ENCODE assay signal across 8 mouse cellular contexts in genomic region chr11:71749671-71750070, GRCm38 (mm10). TPM values are rescaled to one million over a fixed set of nuclear protein-coding genes. Genes with fewer than 3 reads are reported as not detected.
DNase-seq lines count a peak whose midpoint lies in the region; ATAC-seq lines count a peak whose summit lies in the region.

TSS of gene Wscd1 (plus strand) at chr11:71749920.

- ATAC-seq in heart, embryonic 12.5 days (ENCODE audit: insufficient number of reproducible peaks, low FRiP score) = no peak
- ATAC-seq in forebrain, embryonic 12.5 days (ENCODE audit: low FRiP score) = no peak

- H3K4me3 ChIP-seq in heart, embryonic 12.5 days = peak within 1 kb of the TSS; percentile 57
- H3K4me3 ChIP-seq in forebrain, embryonic 12.5 days (replicated peaks) = peak within 1 kb of the TSS; percentile 85

- peak within 1 kb of the TSS; percentile 97 for H3K4me2 ChIP-seq in heart, embryonic 12.5 days
- H3K4me2 ChIP-seq in forebrain, embryonic 12.5 days = peak within 1 kb of the TSS; percentile 89

- H3K9ac ChIP-seq in heart, embryonic 12.5 days = peak within 1 kb of the TSS; percentile 70; the same call in 1 of the 2 replicates
- peak within 1 kb of the TSS; percentile 91 for H3K9ac ChIP-seq in forebrain, embryonic 12.5 days

- no peaks in the 10 kb centered on the region for H3K9me3 ChIP-seq in heart, embryonic 12.5 days (replicated peaks)
- H3K9me3 ChIP-seq in forebrain, embryonic 12.5 days = no peaks in the 10 kb centered on the region

- DNase-seq in heart, postnatal 25 days (ENCODE audit: low spot score) = no peak
- peak; percentile 80 for DNase-seq in brain, adult 2 months (ENCODE audit: low read depth, low spot score)
- peak; percentile 24 to 38 for DNase-seq in kidney, postnatal 25 days
- peak; percentile 10 for DNase-seq in lung, postnatal 25 days (ENCODE audit: low spot score)
- DNase-seq in thymus, postnatal 4 days = peak; percentile 76
- DNase-seq in spleen, postnatal 36 days (ENCODE audit: low spot score in 2 of 2) = no peak

- H3K27me3 ChIP-seq in heart, embryonic 12.5 days (replicated peaks) = peaks cover 44% of the 10 kb centered on the region
- H3K27me3 ChIP-seq in forebrain, embryonic 12.5 days = no peaks in the 10 kb centered on the region

- WGBS in heart, embryonic 12.5 days = 25% methylated on average over 5 of the region's 5 CpGs
- 2% methylated on average over 5 of the region's 5 CpGs for WGBS in forebrain, embryonic 12.5 days

- no peak within 1 kb of the TSS for H3K27ac ChIP-seq in heart, embryonic 12.5 days (ENCODE audit: poor library complexity, severe bottlenecking)
- H3K27ac ChIP-seq in forebrain, embryonic 12.5 days = peak within 1 kb of the TSS; percentile 78

- peaks cover 8% of the 10 kb centered on the region; the same call in 1 of the 2 replicates for H3K4me1 ChIP-seq in heart, embryonic 12.5 days (replicated peaks)
- H3K4me1 ChIP-seq in forebrain, embryonic 12.5 days = peaks cover 42% of the 10 kb centered on the region

- intact Hi-C loops in heart, postnatal 25 days (cut with DNase I) = loop anchor here (2.0 to 10.0 kb wide), 4 partner anchors 25 to 302 kb away; no protein-coding TSS in a partner anchor

- H3K36me3 ChIP-seq in heart, embryonic 12.5 days = no peaks in the 10 kb centered on the region
- H3K36me3 ChIP-seq in forebrain, embryonic 12.5 days (replicated peaks) = no peaks in the 10 kb centered on the region

RNA-seq across cellular contexts. Expression of gene Wscd1, which starts in this region (rescaled TPM):
- 3.1 and 4.2 TPM in 2 replicates for polyA plus RNA-seq in heart, embryonic 12.5 days (2016; fragmentation: Nextera tagmentation; extraction: Ambion mirVana)
- total RNA-seq in heart, postnatal 25 days (2021) = 10 to 100 TPM in 1 of 2 experiments, 1 to 10 TPM in 1; 8.6 to 12.6 TPM
- polyA plus RNA-seq in forebrain, embryonic 12.5 days (2016; fragmentation: Nextera tagmentation; extraction: Ambion mirVana) = 58.3 and 65.1 TPM in 2 replicates

Comparison
In these comparisons a context has a peak if more than half of its experiments do, and no peak if none do; other contexts are left out.
1. RNA of gene Wscd1 (polyA plus RNA-seq): 58.3 to 65.1 TPM in forebrain, embryonic 12.5 days; 3.1 to 4.2 TPM in heart, embryonic 12.5 days; every median in the first group is over 10 times any median in the second.
2. DNase-seq: peak in brain, adult 2 months (single experiment), kidney, postnatal 25 days (2 of 2), lung, postnatal 25 days (single experiment) and thymus, postnatal 4 days (single experiment); none in heart, postnatal 25 days (single experiment) and spleen, postnatal 36 days (0 of 2).